Mouse (Mus musculus): ENCODE results near the gene Nfia. TPM values are rescaled to one million over a fixed set of nuclear protein-coding genes. Genes with fewer than 3 reads are reported as not detected.
A peak's percentile ranks its signal among the peaks of the same experiment; 100 is the strongest.

The Nfia gene
- 23.1 and 23.5 TPM in 2 replicates for polyA plus RNA-seq (2014; fragmentation: Nextera tagmentation; extraction: Ambion mirVana)

DNA sequence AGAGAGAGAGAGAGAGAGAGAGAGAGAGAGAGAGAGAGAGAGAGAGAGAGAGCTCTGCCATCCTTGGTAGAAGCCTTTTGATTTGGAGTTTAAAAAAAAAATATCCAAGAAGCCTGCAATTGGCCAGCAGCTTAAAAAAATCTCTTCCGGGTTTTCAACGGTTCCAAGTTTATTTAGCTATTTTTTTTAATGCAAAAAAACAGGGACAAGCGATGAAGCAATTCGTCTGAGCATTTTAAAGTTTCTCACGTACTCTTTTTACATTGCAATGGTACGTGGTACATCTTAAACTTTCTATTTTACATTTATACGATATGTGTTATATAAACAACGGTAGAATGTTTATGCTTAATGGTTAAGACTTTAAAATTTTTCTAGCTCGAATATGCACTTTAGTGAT is at the start of gene Nfia:
Gene Nfia (plus strand): TSS at position 94 of the 400 bp plus-strand sequence.
- peak within 1 kb of the TSS; percentile 63 for H3K9ac ChIP-seq (replicated peaks; ENCODE audit: low read length)
- no peaks in the 10 kb centered on the region for H3K9me3 ChIP-seq (replicated peaks; ENCODE audit: control insufficient read depth, low read length)
- no peaks in the 10 kb centered on the region for H3K4me1 ChIP-seq (ENCODE audit: control insufficient read depth, insufficient read depth, low read length)
- no peaks in the 10 kb centered on the region for H3K27me3 ChIP-seq (ENCODE audit: control insufficient read depth, insufficient read depth, low read length)
- DNase-seq (ENCODE audit: low spot score) (peak; percentile 65), ATAC-seq (replicated peaks; ENCODE audit: insufficient number of reproducible peaks, low FRiP score, low TSS enrichment, low read depth) (no peak)
- peak within 1 kb of the TSS; percentile 36 for H3K4me3 ChIP-seq (ENCODE audit: low read depth, low read length)
- peak within 1 kb of the TSS; percentile 38 for H3K4me2 ChIP-seq (ENCODE audit: low read depth, low read length)
- WGBS, result under 1% methylated on average over 9 of the region's 9 CpGs
- H3K27ac ChIP-seq (replicated peaks; ENCODE audit: low read depth, low read length), result peak within 1 kb of the TSS; percentile 63
- no peaks in the 10 kb centered on the region for H3K36me3 ChIP-seq (replicated peaks; ENCODE audit: control insufficient read depth, insufficient read depth, low read depth, low read length)

DNA sequence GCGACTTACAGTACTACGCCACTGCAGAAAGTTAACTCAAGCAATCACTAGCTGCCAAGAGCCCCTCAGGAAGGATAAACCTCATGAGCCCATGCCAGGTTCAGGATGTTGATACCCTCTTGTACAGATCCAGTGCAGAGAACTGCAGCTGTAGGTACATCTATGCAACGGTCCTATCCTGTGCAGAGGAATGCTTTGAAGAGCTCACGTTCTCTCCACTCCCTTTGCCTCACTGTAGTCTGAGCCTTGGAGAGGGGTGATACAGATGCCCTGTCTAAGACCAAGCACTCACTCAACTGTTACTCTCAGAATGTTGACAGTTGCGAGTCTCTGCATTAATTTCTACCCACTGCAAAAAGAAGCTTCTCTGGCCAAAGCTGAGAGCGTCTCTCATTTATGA is 49.2 kb upstream of the Nfia start:
- H3K9me3 ChIP-seq (replicated peaks; ENCODE audit: control insufficient read depth, low read length), result no peaks in the 10 kb centered on the region
- no peak for ATAC-seq (replicated peaks; ENCODE audit: insufficient number of reproducible peaks, low FRiP score, low TSS enrichment, low read depth)
- H3K4me3 ChIP-seq (ENCODE audit: low read depth, low read length), result no peak overlapping the region
- no peak overlapping the region for H3K9ac ChIP-seq (replicated peaks; ENCODE audit: low read length)
- WGBS, result 91% methylated on average over 6 of the region's 6 CpGs
- no peak overlapping the region for H3K27ac ChIP-seq (replicated peaks; ENCODE audit: low read depth, low read length)
- no peak for DNase-seq (ENCODE audit: low spot score)
- H3K27me3 ChIP-seq (ENCODE audit: control insufficient read depth, insufficient read depth, low read length), result no peaks in the 10 kb centered on the region
- no peak overlapping the region for H3K4me2 ChIP-seq (ENCODE audit: low read depth, low read length)
- no peaks in the 10 kb centered on the region for H3K4me1 ChIP-seq (ENCODE audit: control insufficient read depth, insufficient read depth, low read length)
- no peaks in the 10 kb centered on the region for H3K36me3 ChIP-seq (replicated peaks; ENCODE audit: control insufficient read depth, insufficient read depth, low read depth, low read length)

DNA sequence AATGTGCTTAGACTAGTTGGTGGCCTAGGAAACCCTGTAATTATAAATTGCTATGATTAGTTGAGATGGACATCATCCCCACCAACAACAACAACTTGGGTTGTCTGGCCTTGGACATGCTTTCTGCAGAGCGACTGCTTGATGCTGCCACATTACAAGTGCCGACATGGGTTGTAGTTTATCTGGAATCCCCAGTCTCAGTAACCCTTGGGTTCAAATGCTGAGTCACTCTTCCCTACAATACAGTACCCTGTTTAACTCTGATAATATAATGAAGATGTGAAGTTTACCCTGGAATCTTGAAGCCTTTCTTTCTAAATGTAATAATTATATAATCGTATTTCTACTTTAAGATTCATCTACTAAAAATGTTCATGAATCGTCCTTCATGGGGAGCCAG is 44.0 kb upstream of the Nfia start:
- Histone ChIP-seq H3K9me3 (replicated peaks; ENCODE audit: control insufficient read depth, low read length) (no peaks in the 10 kb centered on the region), H3K27me3 (ENCODE audit: control insufficient read depth, insufficient read depth, low read length) (no peaks in the 10 kb centered on the region), H3K4me2 (ENCODE audit: low read depth, low read length) (no peak overlapping the region), H3K36me3 (replicated peaks; ENCODE audit: control insufficient read depth, insufficient read depth, low read depth, low read length) (no peaks in the 10 kb centered on the region), H3K27ac (replicated peaks; ENCODE audit: low read depth, low read length) (no peak overlapping the region), H3K4me1 (ENCODE audit: control insufficient read depth, insufficient read depth, low read length) (no peaks in the 10 kb centered on the region), H3K9ac (replicated peaks; ENCODE audit: low read length) (no peak overlapping the region), H3K4me3 (ENCODE audit: low read depth, low read length) (no peak overlapping the region)
- ATAC-seq (replicated peaks; ENCODE audit: insufficient number of reproducible peaks, low FRiP score, low TSS enrichment, low read depth) (no peak), DNase-seq (ENCODE audit: low spot score) (no peak)
- WGBS, result 91% methylated on average over 4 of the region's 4 CpGs

DNA sequence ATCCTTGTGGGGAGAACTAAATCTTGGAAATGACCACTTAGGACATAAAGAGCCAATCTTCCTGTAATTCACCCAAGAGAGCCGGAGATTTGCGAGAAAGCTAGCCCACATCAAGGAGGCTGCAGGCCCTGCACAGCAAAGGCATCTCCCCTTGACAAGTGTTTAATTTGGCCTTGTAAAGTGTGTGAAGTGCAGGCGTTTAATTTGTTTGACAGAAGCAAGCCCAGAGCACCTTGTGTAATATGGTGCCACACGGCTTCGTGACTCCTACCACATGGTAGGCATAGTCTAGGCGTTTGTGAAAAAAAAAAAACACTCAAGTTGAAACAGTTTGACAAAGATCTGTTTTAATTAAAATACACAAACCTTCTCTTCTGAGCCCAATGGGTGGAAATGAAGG is 42.5 kb upstream of the Nfia start:
- Histone ChIP-seq H3K27ac (replicated peaks; ENCODE audit: low read depth, low read length) (no peak overlapping the region), H3K4me1 (ENCODE audit: control insufficient read depth, insufficient read depth, low read length) (no peaks in the 10 kb centered on the region), H3K9ac (replicated peaks; ENCODE audit: low read length) (no peak overlapping the region), H3K36me3 (replicated peaks; ENCODE audit: control insufficient read depth, insufficient read depth, low read depth, low read length) (no peaks in the 10 kb centered on the region), H3K27me3 (ENCODE audit: control insufficient read depth, insufficient read depth, low read length) (no peaks in the 10 kb centered on the region), H3K4me2 (ENCODE audit: low read depth, low read length) (no peak overlapping the region), H3K4me3 (ENCODE audit: low read depth, low read length) (no peak overlapping the region), H3K9me3 (replicated peaks; ENCODE audit: control insufficient read depth, low read length) (no peaks in the 10 kb centered on the region)
- 80% methylated on average over 6 of the region's 6 CpGs for WGBS
- DNase-seq (ENCODE audit: low spot score), result no peak
- ATAC-seq (replicated peaks; ENCODE audit: insufficient number of reproducible peaks, low FRiP score, low TSS enrichment, low read depth), result no peak

DNA sequence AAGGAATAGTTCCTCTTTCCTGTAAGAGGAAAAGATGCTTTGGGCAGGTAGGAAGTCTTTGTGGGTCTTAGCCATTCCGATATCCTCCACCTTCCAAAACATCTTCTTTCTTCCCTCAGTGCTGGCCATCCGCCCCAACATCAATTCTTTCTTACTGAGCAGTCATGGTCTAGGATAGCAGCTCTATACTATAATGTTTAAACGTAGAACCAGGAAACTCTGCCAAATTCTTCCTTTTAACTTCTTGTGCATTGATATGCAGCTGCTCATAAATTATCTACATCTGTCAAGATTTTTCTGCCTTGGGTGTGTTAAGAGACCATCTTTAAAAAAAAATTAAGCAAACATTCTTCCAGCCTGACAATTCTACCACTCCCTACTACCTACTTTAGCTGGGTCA is 42.1 kb upstream of the Nfia start:
- Histone ChIP-seq H3K4me2 (ENCODE audit: low read depth, low read length) (no peak overlapping the region), H3K9ac (replicated peaks; ENCODE audit: low read length) (no peak overlapping the region), H3K27me3 (ENCODE audit: control insufficient read depth, insufficient read depth, low read length) (no peaks in the 10 kb centered on the region), H3K27ac (replicated peaks; ENCODE audit: low read depth, low read length) (no peak overlapping the region), H3K4me1 (ENCODE audit: control insufficient read depth, insufficient read depth, low read length) (no peaks in the 10 kb centered on the region), H3K9me3 (replicated peaks; ENCODE audit: control insufficient read depth, low read length) (no peaks in the 10 kb centered on the region), H3K36me3 (replicated peaks; ENCODE audit: control insufficient read depth, insufficient read depth, low read depth, low read length) (no peaks in the 10 kb centered on the region), H3K4me3 (ENCODE audit: low read depth, low read length) (no peak overlapping the region)
- DNase-seq (ENCODE audit: low spot score) (no peak), ATAC-seq (replicated peaks; ENCODE audit: insufficient number of reproducible peaks, low FRiP score, low TSS enrichment, low read depth) (no peak)
- 83% methylated on average over 3 of the region's 3 CpGs for WGBS

DNA sequence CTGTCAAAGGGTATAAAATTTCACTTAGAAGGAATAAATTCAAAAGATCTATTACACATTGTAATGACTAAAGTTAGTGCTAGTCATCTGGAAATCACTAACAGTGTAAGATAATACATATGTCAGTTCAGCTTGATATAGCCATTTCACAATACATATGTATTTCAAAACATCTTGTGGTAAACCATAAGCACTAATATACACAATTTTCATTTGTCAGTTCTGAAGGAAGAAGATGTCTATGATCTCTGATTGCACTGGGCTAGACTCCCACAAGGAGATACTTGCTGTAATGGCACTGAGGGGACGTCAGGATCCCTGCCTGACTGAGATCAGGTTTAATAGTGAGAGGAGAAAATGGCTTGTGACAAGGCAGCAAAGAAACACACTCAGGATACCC is 39.1 kb upstream of the Nfia start:
- WGBS, result 29% methylated on average over 1 of the region's 1 CpGs
- DNase-seq (ENCODE audit: low spot score) (no peak), ATAC-seq (replicated peaks; ENCODE audit: insufficient number of reproducible peaks, low FRiP score, low TSS enrichment, low read depth) (no peak)
- H3K27me3 ChIP-seq (ENCODE audit: control insufficient read depth, insufficient read depth, low read length), result no peaks in the 10 kb centered on the region
- no peak overlapping the region for H3K4me3 ChIP-seq (ENCODE audit: low read depth, low read length)
- no peaks in the 10 kb centered on the region for H3K4me1 ChIP-seq (ENCODE audit: control insufficient read depth, insufficient read depth, low read length)
- no peaks in the 10 kb centered on the region for H3K36me3 ChIP-seq (replicated peaks; ENCODE audit: control insufficient read depth, insufficient read depth, low read depth, low read length)
- H3K4me2 ChIP-seq (ENCODE audit: low read depth, low read length), result no peak overlapping the region
- no peak overlapping the region for H3K27ac ChIP-seq (replicated peaks; ENCODE audit: low read depth, low read length)
- no peaks in the 10 kb centered on the region for H3K9me3 ChIP-seq (replicated peaks; ENCODE audit: control insufficient read depth, low read length)
- no peak overlapping the region for H3K9ac ChIP-seq (replicated peaks; ENCODE audit: low read length)

DNA sequence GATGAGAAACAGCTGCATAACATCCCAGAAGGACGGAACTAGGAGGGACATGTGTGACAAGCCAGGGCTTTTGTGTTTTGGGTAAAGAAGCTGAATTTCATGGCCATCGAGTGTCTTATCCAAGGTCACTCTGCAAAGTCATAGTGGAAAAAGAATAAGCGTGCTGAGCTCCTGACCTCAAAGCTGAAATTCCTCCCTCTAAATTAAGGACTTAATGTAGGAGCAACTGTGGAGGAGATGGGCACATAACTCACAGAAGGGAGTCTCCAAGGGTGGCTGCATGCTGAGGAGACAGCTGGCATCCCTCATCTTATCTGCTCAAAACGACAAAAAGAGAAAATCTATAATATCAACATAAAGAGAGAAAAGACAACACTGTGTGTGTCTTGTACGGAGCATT is 28.6 kb upstream of the Nfia start:
- ATAC-seq (replicated peaks; ENCODE audit: insufficient number of reproducible peaks, low FRiP score, low TSS enrichment, low read depth) (no peak), DNase-seq (ENCODE audit: low spot score) (no peak)
- 63% methylated on average over 5 of the region's 5 CpGs for WGBS
- Histone ChIP-seq H3K27me3 (ENCODE audit: control insufficient read depth, insufficient read depth, low read length) (no peaks in the 10 kb centered on the region), H3K36me3 (replicated peaks; ENCODE audit: control insufficient read depth, insufficient read depth, low read depth, low read length) (no peaks in the 10 kb centered on the region), H3K9me3 (replicated peaks; ENCODE audit: control insufficient read depth, low read length) (no peaks in the 10 kb centered on the region), H3K9ac (replicated peaks; ENCODE audit: low read length) (no peak overlapping the region), H3K4me2 (ENCODE audit: low read depth, low read length) (no peak overlapping the region), H3K4me3 (ENCODE audit: low read depth, low read length) (no peak overlapping the region), H3K27ac (replicated peaks; ENCODE audit: low read depth, low read length) (no peak overlapping the region), H3K4me1 (ENCODE audit: control insufficient read depth, insufficient read depth, low read length) (no peaks in the 10 kb centered on the region)

DNA sequence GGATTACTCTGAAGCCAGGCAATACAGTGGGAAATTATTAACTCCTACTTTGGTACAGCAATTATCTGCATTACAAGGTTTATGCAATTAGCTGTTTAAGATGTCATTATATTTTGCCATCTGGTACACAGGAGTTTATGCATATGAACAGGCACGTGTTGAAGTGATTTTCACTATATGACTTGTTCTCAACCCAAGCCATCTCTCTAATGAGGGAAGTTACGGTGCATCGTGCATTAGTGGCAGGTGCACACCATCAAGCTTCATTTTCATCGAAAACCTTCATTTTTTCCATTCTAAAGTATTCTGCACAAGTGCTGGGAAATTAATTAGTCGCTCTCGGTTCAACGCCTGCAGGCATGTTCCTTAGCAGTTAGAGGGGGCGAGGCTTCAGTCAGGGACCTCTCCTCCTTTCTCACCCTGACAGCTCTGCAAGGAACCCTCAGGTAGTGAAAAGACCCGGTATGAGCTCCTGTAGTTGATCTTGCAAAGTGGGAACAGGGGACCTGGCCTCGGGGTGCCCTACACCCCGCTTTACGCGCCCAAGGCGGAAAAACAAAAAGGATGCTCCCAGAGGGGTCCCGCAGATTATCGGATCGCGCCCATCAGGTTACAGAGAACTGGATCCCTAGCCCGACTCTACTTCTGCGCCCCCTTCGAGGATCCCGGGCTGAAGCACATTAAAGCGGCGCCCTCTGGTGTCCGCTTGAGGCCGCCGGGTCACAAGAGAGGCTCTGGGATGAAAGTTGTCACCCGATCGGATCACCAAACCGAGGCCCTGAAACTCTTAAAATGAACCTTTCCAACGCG is 27.0 kb upstream of the Nfia start:
- peak overlapping the region; percentile 77 for H3K4me2 ChIP-seq (ENCODE audit: low read depth, low read length)
- peak overlapping the region; percentile 31 for H3K4me3 ChIP-seq (ENCODE audit: low read depth, low read length)
- no peaks in the 10 kb centered on the region for H3K36me3 ChIP-seq (replicated peaks; ENCODE audit: control insufficient read depth, insufficient read depth, low read depth, low read length)
- peak overlapping the region; percentile 60 for H3K9ac ChIP-seq (replicated peaks; ENCODE audit: low read length)
- no peaks in the 10 kb centered on the region for H3K4me1 ChIP-seq (ENCODE audit: control insufficient read depth, insufficient read depth, low read length)
- no peak overlapping the region for H3K27ac ChIP-seq (replicated peaks; ENCODE audit: low read depth, low read length)
- no peaks in the 10 kb centered on the region for H3K27me3 ChIP-seq (ENCODE audit: control insufficient read depth, insufficient read depth, low read length)
- no peaks in the 10 kb centered on the region for H3K9me3 ChIP-seq (replicated peaks; ENCODE audit: control insufficient read depth, low read length)
- WGBS, result 7% methylated on average over 32 of the region's 32 CpGs
- DNase-seq (ENCODE audit: low spot score) (peak; percentile 92), ATAC-seq (replicated peaks; ENCODE audit: insufficient number of reproducible peaks, low FRiP score, low TSS enrichment, low read depth) (peak; percentile 89)
